Mouse (Mus musculus) midbrain, embryonic 12.5 days (tissue): Measurements from ENCODE around the gene Wnt2b. TPM values are rescaled to one million over a fixed set of nuclear protein-coding genes. Genes with fewer than 3 reads are reported as not detected.

Experiments used
- ATAC-seq: fragments of 200-750 bp; cut with Nextera tagmentation; 2 replicates; pipeline ENCODE4 v1.8.0; 2017; ENCODE audit warnings: low read depth, moderate TSS enrichment, moderate library complexity; ENCODE audit not compliant: low FRiP score
- H3K27ac ChIP-seq: fragments of 300-500 bp; sonication (generic); replicated peaks from 2 replicates; pipeline ENCODE4 v1.5.1; 2016; ENCODE audit warnings: mild to moderate bottlenecking
- H3K27me3 ChIP-seq: fragments of 300-500 bp; sonication (generic); 2 replicates; pipeline ENCODE4 v1.6.1; 2016; ENCODE audit warnings: mild to moderate bottlenecking
- H3K36me3 ChIP-seq: fragments of 300-500 bp; sonication (generic); 2 replicates; pipeline ENCODE4 v1.6.1; 2016
- H3K4me1 ChIP-seq: fragments of 300-500 bp; sonication (generic); 2 replicates; pipeline ENCODE4 v1.6.1; 2016
- H3K4me2 ChIP-seq: fragments of 300-500 bp; sonication (generic); replicated peaks from 2 replicates; pipeline ENCODE4 v1.6.1; 2016; ENCODE audit warnings: mild to moderate bottlenecking, moderate library complexity
- H3K4me3 ChIP-seq: fragments of 300-500 bp; sonication (generic); 2 replicates; pipeline ENCODE4 v1.5.1; 2016; ENCODE audit warnings: mild to moderate bottlenecking
- H3K9ac ChIP-seq: fragments of 300-500 bp; sonication (generic); replicated peaks from 2 replicates; pipeline ENCODE4 v1.6.1; 2016; ENCODE audit warnings: mild to moderate bottlenecking, moderate library complexity
- H3K9me3 ChIP-seq: fragments of 300-500 bp; sonication (generic); 2 replicates; pipeline ENCODE4 v1.6.1; 2016; ENCODE audit warnings: mild to moderate bottlenecking
- WGBS: fragments of 180-500 bp; shearing (Covaris S2); methylation state at CpG from one replicate; pipeline ENCODE4 v1.1.7; 2016; 5-methylcytosine and 5-hydroxymethylcytosine counted together
- polyA plus RNA-seq: library from polyadenylated mRNA; unstranded; fragments of >200 nt; fragmentation: Nextera tagmentation; extraction: Ambion mirVana; gene quantifications from 2 replicates; pipeline ENCODE4 v1.2.1, GENCODE M21; 2016

Wnt2b gene
- polyA plus RNA-seq, 1 experiment from 2014 or later = 1.3 TPM

DNA sequence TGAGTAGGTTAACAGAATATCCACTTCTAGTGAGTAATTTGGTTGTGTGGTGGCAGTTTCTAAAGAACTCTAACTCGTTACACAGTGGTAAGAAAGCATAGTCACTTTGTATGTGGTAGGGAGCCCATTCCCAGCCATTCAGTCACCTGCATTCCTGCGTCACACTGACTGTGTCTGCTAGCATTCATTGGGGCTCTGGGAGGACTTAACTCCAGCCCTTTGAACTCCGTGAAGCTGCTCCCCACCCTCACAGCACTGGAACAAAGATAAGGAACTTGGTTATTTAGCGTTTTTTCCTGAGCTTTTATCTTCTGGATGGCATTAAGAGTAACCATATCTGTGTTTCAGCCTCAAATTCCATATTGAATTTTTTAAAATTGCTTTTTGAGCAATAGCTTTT is 23.4 kb downstream of the Wnt2b start:
- no peak overlapping the region for H3K27ac ChIP-seq
- WGBS = 24% methylated on average over 4 of the region's 4 CpGs

DNA sequence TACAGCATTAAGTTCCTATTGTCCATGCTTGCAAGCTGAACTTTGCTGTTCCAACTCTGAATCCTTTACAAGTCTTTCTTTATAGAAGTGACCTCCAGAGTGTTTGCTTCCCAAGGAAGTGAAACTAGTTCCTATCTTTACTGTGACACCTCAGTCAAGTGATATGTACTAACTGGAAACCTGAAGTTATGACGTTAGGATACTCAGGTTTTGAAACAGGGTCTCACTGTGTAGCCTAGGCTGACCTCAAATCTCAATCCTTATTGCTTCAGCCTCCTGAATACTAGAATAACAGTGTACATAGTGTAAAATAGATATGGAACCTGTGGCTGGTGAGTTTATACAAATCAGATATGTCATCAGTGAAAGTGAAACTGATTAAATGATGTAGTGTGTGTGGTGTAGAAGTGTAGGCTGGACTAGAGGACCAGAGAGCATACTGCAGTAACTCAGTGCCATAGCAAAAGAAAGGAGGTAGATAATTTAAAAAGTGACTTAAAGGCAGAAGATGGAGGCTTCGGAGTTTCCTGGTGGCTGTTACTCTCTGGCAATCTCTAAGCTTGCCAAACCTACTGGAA is 23.9 kb downstream of the Wnt2b start:
- no peak overlapping the region for H3K27ac ChIP-seq
- no peaks in the 10 kb centered on the region for H3K27me3 ChIP-seq
- 81% methylated on average over 2 of the region's 2 CpGs for WGBS
- peaks cover 3% of the 10 kb centered on the region; the same call in 1 of the 2 replicates for H3K36me3 ChIP-seq
- no peak overlapping the region for H3K9ac ChIP-seq
- H3K4me3 ChIP-seq = no peak overlapping the region
- ATAC-seq = no peak
- no peaks in the 10 kb centered on the region for H3K9me3 ChIP-seq
- peaks cover 10% of the 10 kb centered on the region for H3K4me1 ChIP-seq
- H3K4me2 ChIP-seq = no peak overlapping the region

More for the DNA sequence above, 23.4 kb downstream of the Wnt2b start:
- H3K4me2 ChIP-seq = no peak overlapping the region
- H3K4me1 ChIP-seq = peaks cover 15% of the 10 kb centered on the region
- H3K9ac ChIP-seq = no peak overlapping the region
- H3K9me3 ChIP-seq = no peaks in the 10 kb centered on the region
- H3K4me3 ChIP-seq = no peak overlapping the region
- ATAC-seq = no peak
- peaks cover 6% of the 10 kb centered on the region; the same call in 1 of the 2 replicates for H3K36me3 ChIP-seq
- no peaks in the 10 kb centered on the region for H3K27me3 ChIP-seq

DNA sequence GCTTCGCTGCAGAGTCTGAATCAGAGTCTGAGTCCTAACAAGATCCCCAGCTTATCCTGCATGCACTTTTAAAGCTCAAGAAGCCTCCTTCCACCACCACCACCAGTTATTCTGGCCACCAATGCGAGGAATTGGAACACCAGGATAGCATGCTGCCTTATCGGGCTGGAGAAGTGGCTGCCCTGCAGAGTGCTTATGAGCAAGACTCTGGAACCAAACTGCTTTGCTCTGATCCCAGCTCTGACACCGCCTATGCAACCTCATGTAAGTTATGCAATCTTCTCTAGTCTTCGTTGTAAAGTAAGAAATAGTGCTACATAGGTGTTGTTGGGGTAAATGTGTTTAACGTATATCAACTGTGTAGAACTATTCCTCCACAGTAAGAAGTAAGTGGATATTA is 32.3 kb downstream of the Wnt2b start:
- Histone ChIP-seq H3K4me1 (no peaks in the 10 kb centered on the region), H3K36me3 (peaks cover 22% of the 10 kb centered on the region), H3K9ac (no peak overlapping the region), H3K27me3 (no peaks in the 10 kb centered on the region), H3K9me3 (no peaks in the 10 kb centered on the region), H3K27ac (no peak overlapping the region), H3K4me3 (no peak overlapping the region), H3K4me2 (no peak overlapping the region)
- ATAC-seq = no peak
- WGBS = 96% methylated on average over 6 of the region's 6 CpGs

DNA sequence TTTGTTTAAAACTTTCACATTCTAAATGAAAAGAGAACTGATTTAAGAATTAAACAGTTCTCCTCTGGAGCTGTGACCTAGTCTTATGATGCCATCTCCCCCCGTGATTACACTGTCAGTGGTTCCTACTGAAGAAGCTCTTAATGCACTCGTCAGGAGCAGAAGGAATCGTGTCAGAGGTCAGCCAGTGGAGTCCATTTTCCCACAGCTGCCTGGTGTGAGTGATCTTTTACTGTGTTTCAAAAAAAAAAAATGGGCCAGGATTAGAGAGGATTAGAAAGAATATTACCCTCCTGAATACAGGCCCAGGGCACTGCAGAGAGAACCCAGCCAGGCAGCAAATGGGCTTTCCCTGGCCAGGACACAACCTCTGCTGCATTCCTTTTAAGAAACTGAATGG is 46.7 kb downstream of the Wnt2b start:
- no peak overlapping the region for H3K27ac ChIP-seq
- no peaks in the 10 kb centered on the region for H3K27me3 ChIP-seq
- H3K4me3 ChIP-seq = no peak overlapping the region
- peaks cover 16% of the 10 kb centered on the region for H3K36me3 ChIP-seq
- ATAC-seq = no peak
- H3K4me1 ChIP-seq = peaks cover 5% of the 10 kb centered on the region; the same call in 1 of the 2 replicates
- no peak overlapping the region for H3K4me2 ChIP-seq
- WGBS = 6% methylated on average over 3 of the region's 3 CpGs
- H3K9me3 ChIP-seq = no peaks in the 10 kb centered on the region
- H3K9ac ChIP-seq = no peak overlapping the region

DNA sequence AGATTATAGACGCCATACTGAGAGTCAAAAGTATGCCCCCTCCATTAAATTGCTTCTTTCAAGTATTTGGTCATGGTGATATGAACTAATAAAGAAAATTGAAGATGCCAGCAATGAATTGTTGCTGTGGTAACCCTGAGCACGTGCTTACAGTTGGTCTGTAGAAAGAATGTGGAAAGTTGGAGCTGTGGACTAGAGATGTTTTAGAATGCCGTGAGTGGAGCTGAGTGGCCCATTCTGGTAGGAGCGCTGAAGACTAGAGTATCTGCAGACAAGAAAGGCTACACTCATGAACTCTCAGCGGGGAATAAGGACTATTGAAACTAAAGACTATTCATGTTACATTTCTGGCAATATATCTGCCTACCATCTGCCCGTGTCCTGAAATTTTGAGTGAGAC is 52.5 kb downstream of the Wnt2b start:
- H3K9me3 ChIP-seq = no peaks in the 10 kb centered on the region
- WGBS = 87% methylated on average over 6 of the region's 6 CpGs
- H3K4me1 ChIP-seq = no peaks in the 10 kb centered on the region
- peaks cover 21% of the 10 kb centered on the region for H3K36me3 ChIP-seq
- H3K27ac ChIP-seq = no peak overlapping the region
- H3K4me3 ChIP-seq = no peak overlapping the region
- H3K4me2 ChIP-seq = no peak overlapping the region
- ATAC-seq = no peak
- no peaks in the 10 kb centered on the region for H3K27me3 ChIP-seq
- no peak overlapping the region for H3K9ac ChIP-seq

DNA sequence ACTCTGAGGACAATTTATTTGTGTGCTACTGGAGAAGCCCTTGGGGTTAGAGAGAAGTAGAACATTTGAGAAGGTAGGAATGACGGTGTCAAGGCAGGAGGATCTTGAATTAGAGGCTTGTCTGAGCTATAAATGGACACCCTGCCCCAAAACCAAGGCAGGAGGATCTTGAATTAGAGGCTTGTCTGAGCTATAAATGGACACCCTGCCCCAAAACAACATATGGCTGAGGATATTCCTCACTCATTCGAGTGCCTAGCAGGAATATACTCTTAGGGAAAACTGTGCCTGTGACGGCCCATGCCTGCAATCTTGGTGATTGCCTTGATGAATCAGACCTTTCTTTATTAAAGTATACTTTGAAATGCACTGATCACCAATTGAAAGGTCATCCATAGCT is 55.7 kb downstream of the Wnt2b start:
- Histone ChIP-seq H3K4me2 (no peak overlapping the region), H3K9ac (no peak overlapping the region), H3K4me3 (no peak overlapping the region), H3K4me1 (no peaks in the 10 kb centered on the region), H3K27ac (no peak overlapping the region), H3K9me3 (no peaks in the 10 kb centered on the region), H3K36me3 (peaks cover 26% of the 10 kb centered on the region), H3K27me3 (no peaks in the 10 kb centered on the region)
- WGBS = 90% methylated on average over 3 of the region's 3 CpGs
- ATAC-seq = no peak

DNA sequence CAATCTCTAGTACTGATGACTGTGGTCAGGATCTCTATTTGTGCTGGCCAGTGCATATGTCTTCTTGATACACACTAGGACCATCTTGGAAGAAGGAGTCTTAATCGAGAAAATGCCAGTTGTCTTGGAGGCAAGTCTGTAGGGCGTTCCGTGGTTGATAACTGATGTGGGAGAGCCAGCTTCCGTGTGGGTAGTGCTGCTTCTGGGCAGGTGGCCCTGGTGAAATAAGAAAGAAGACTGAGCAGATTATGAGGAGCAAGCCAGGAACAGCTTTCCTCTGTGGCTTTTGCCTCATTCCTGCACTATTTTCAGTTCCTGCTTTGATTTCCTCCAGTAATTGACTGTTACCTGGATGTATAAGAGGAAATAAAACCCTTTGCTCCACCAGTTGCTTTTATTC is 56.3 kb downstream of the Wnt2b start:
- H3K36me3 ChIP-seq = peaks cover 23% of the 10 kb centered on the region
- H3K9me3 ChIP-seq = no peaks in the 10 kb centered on the region
- 90% methylated on average over 4 of the region's 4 CpGs for WGBS
- no peak overlapping the region for H3K4me2 ChIP-seq
- ATAC-seq = no peak
- H3K4me3 ChIP-seq = no peak overlapping the region
- no peaks in the 10 kb centered on the region for H3K4me1 ChIP-seq
- no peaks in the 10 kb centered on the region for H3K27me3 ChIP-seq
- H3K27ac ChIP-seq = no peak overlapping the region
- no peak overlapping the region for H3K9ac ChIP-seq

DNA sequence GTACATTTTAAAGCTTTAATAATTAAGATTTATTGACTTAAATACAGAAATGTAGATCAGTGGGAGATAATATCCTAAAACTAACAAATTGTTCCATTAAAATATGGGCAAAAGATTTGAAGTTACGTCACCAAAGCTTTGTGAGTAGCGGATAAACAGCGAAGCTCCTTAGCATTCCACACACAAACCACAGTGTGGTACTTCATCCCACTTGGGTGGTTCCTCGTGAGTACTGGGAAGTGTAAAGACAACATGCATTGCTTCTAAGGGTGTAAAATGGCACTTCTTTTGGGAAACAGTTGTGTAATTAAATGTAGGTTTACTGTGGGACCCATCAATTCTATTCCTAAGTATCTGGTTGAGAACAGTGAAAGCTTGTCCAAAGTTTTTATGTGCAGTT is 60.6 kb downstream of the Wnt2b start:
- Histone ChIP-seq H3K36me3 (peaks cover 42% of the 10 kb centered on the region), H3K27ac (no peak overlapping the region), H3K4me3 (no peak overlapping the region), H3K9ac (no peak overlapping the region), H3K27me3 (no peaks in the 10 kb centered on the region), H3K4me1 (no peaks in the 10 kb centered on the region), H3K4me2 (no peak overlapping the region), H3K9me3 (no peaks in the 10 kb centered on the region)
- no peak for ATAC-seq
- WGBS = 93% methylated on average over 4 of the region's 4 CpGs

DNA sequence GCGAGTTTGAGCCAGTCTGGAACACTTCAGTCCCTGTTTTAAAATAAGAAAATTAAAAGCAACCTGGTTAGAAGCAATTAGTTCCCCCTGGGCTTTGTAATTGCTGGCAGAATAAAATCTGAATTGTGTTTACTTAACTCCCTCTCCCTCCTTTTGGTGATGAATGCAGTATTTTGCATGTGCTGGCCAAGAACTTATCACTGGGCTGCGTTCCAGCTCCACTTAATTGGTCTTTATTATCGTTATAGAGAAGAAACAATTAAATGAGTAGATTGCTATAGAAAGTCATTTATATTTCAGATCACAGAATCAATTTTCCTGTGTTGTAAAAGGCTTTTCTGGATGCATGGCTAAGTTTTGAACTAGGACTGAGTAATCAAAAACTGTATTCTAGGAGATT is 65.6 kb downstream of the Wnt2b start:
- Histone ChIP-seq H3K27ac (no peak overlapping the region), H3K9me3 (no peaks in the 10 kb centered on the region), H3K9ac (no peak overlapping the region), H3K27me3 (no peaks in the 10 kb centered on the region), H3K4me3 (no peak overlapping the region), H3K4me2 (no peak overlapping the region), H3K4me1 (no peaks in the 10 kb centered on the region), H3K36me3 (peaks cover 48% of the 10 kb centered on the region)
- no peak for ATAC-seq
- WGBS = 94% methylated on average over 3 of the region's 3 CpGs

Other genes starting within 250 kb of the Wnt2b start
- 0.66 and 0.86 TPM in 2 replicates for gene Ppm1j, start 180.9 kb downstream of the Wnt2b start, polyA plus RNA-seq
- not detected in 2 replicates for gene Fam19a3, start 180.1 kb downstream of the Wnt2b start, polyA plus RNA-seq
- 69.3 and 78.9 TPM in 2 replicates for gene Rhoc, start 173.5 kb downstream of the Wnt2b start, polyA plus RNA-seq
- gene Mov10, start 143.4 kb downstream of the Wnt2b start, polyA plus RNA-seq = 14.6 and 15.2 TPM in 2 replicates
- 40.9 and 44.5 TPM in 2 replicates for gene St7l, start 97.9 kb downstream of the Wnt2b start, polyA plus RNA-seq
- 220 and 225 TPM in 2 replicates for gene Capza1, start 97.4 kb downstream of the Wnt2b start, polyA plus RNA-seq
- 53.3 and 63.5 TPM in 2 replicates for gene Cttnbp2nl, start 91.2 kb upstream of the Wnt2b start, polyA plus RNA-seq
- not detected in 2 replicates for gene 4930564D02Rik, start 104.9 kb upstream of the Wnt2b start, polyA plus RNA-seq